22 mouse cellular contexts compared by ENCODE assay signal in the genomic region with DNA sequence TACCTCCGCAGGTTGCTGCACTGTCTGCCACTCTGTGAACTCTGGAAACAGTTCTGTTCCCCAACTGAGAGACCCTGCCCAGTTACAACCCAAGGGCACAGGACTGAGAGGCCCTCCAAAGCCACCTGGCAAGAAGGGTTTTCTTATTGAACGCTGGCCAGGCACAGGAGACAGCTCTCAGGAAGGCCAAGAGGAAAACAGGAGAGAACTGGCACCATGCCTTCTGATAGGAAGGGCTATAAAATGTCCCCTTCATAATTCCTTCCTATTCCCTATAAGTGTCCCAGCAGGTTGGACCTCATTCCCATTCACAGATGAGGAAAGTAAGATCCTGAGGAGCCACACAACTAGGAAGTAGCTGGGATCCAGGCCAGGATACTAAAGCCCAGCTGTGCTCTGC. TPM values are rescaled to one million over a fixed set of nuclear protein-coding genes. Genes with fewer than 3 reads are reported as not detected.
DNase-seq lines count a peak whose midpoint lies in the region; ATAC-seq and TF ChIP-seq lines count a peak whose summit lies in the region.
"Had no signal": no experiment of that assay in that cellular context is flagged by ENCODE, and none has a peak within 500 bp of the region (broad histone marks: within the 10 kb centered on the region; RNA-seq: fewer than 3 reads in every experiment).

No protein-coding gene starts in this region.

- peak; percentile 55 to 57 for DNase-seq in cerebellum, postnatal 10 days
- DNase-seq in cerebellum, adult 18-20 months: no peak
- peak; percentile 75 for DNase-seq in large intestine, adult 2 months (ENCODE audit: low read depth, low spot score)
- DNase-seq in limb, embryonic 10.5 days (ENCODE audit: low spot score): no peak
- DNase-seq: adrenal gland, adult 2 months; adrenal gland, postnatal 10 days; adrenal gland, postnatal 25 days; B cell, adult 2 months; cerebellum, adult 11-12 months; cerebellum, adult 8-10 months; cerebellum, adult 9-11 months; cerebellum, postnatal 36 days; embryo, embryonic 11 days had no signal

- no peaks in the 10 kb centered on the region for H3K4me1 ChIP-seq in intestine, postnatal 0 days (replicated peaks; ENCODE audit: control insufficient read depth, insufficient read depth, low read length)
- no peaks in the 10 kb centered on the region for H3K4me1 ChIP-seq in intestine, embryonic 16.5 days (ENCODE audit: control insufficient read depth, insufficient read depth, low read length)
- H3K4me1 ChIP-seq in limb, embryonic 10.5 days: no peaks in the 10 kb centered on the region
- H3K4me1 ChIP-seq: embryonic facial prominence, embryonic 13.5 days; embryonic facial prominence, embryonic 15.5 days; forebrain, embryonic 12.5 days had no signal

- ATAC-seq in intestine, postnatal 0 days: 0 out of 2 replicates have a peak, but pooled peaks have one; percentile 25
- ATAC-seq in intestine, embryonic 16.5 days: no peak
- ATAC-seq: forebrain, embryonic 14.5 days; forebrain, embryonic 16.5 days had no signal

- 57% methylated on average over 2 of the region's 2 CpGs for WGBS in intestine, postnatal 0 days
- WGBS in intestine, embryonic 16.5 days: 59% methylated on average over 2 of the region's 2 CpGs
- 38% methylated on average over 2 of the region's 2 CpGs for WGBS in large intestine, adult 2 months
- 86% methylated on average over 2 of the region's 2 CpGs for WGBS in limb, embryonic 10.5 days

- H3K27ac ChIP-seq in intestine, postnatal 0 days (ENCODE audit: low read depth, low read length): no peak overlapping the region
- H3K27ac ChIP-seq in intestine, embryonic 16.5 days (ENCODE audit: low read length): no peak overlapping the region
- H3K27ac ChIP-seq in limb, embryonic 10.5 days: no peak overlapping the region
- H3K27ac ChIP-seq: embryonic facial prominence, embryonic 13.5 days; embryonic facial prominence, embryonic 15.5 days; forebrain, embryonic 10.5 days; forebrain, embryonic 12.5 days had no signal

- no peaks in the 10 kb centered on the region for H3K36me3 ChIP-seq in intestine, postnatal 0 days (ENCODE audit: control insufficient read depth, insufficient read depth)
- H3K36me3 ChIP-seq in intestine, embryonic 16.5 days (ENCODE audit: control insufficient read depth, insufficient read depth, low read length): no peaks in the 10 kb centered on the region
- no peaks in the 10 kb centered on the region for H3K36me3 ChIP-seq in limb, embryonic 10.5 days
- H3K36me3 ChIP-seq: embryonic facial prominence, embryonic 13.5 days; embryonic facial prominence, embryonic 15.5 days; forebrain, embryonic 10.5 days; forebrain, embryonic 12.5 days had no signal

- no peaks in the 10 kb centered on the region for H3K27me3 ChIP-seq in intestine, postnatal 0 days (replicated peaks; ENCODE audit: control insufficient read depth, insufficient read depth, low read length)
- no peaks in the 10 kb centered on the region for H3K27me3 ChIP-seq in intestine, embryonic 16.5 days (replicated peaks; ENCODE audit: control insufficient read depth, insufficient read depth, low read length)
- no peaks in the 10 kb centered on the region for H3K27me3 ChIP-seq in limb, embryonic 10.5 days (ENCODE audit: low read depth, poor library complexity, severe bottlenecking)
- H3K27me3 ChIP-seq: embryonic facial prominence, embryonic 13.5 days; embryonic facial prominence, embryonic 15.5 days; forebrain, embryonic 12.5 days had no signal

- no peak overlapping the region for H3K4me2 ChIP-seq in intestine, postnatal 0 days (replicated peaks; ENCODE audit: low read depth)
- no peak overlapping the region for H3K4me2 ChIP-seq in intestine, embryonic 16.5 days (ENCODE audit: low read depth, low read length)
- H3K4me2 ChIP-seq: embryonic facial prominence, embryonic 13.5 days; embryonic facial prominence, embryonic 15.5 days; forebrain, embryonic 12.5 days had no signal

- H3K4me3 ChIP-seq in intestine, postnatal 0 days (ENCODE audit: low read depth, low read length): no peak overlapping the region
- H3K4me3 ChIP-seq in intestine, embryonic 16.5 days (ENCODE audit: low read length): no peak overlapping the region
- no peak overlapping the region for H3K4me3 ChIP-seq in limb, embryonic 10.5 days
- H3K4me3 ChIP-seq: embryonic facial prominence, embryonic 13.5 days; embryonic facial prominence, embryonic 15.5 days; erythroblast, embryonic 14.5 days; forebrain, embryonic 10.5 days; forebrain, embryonic 12.5 days had no signal

- TF ChIP-seq CTCF in intestine, postnatal 0 days (IDR thresholded peaks at IDR 0.05; ENCODE audit: low read depth): no peak

- no peak overlapping the region for H3K9ac ChIP-seq in intestine, postnatal 0 days (ENCODE audit: low read depth, low read length)
- no peak overlapping the region for H3K9ac ChIP-seq in intestine, embryonic 16.5 days (ENCODE audit: low read depth, low read length)
- H3K9ac ChIP-seq: embryonic facial prominence, embryonic 13.5 days; embryonic facial prominence, embryonic 15.5 days; forebrain, embryonic 12.5 days had no signal

- H3K9me3 ChIP-seq in intestine, postnatal 0 days (ENCODE audit: control insufficient read depth): no peaks in the 10 kb centered on the region
- H3K9me3 ChIP-seq in intestine, embryonic 16.5 days (ENCODE audit: control insufficient read depth, low read length): no peaks in the 10 kb centered on the region
- H3K9me3 ChIP-seq in limb, embryonic 10.5 days (replicated peaks): no peaks in the 10 kb centered on the region
- H3K9me3 ChIP-seq: embryonic facial prominence, embryonic 13.5 days; embryonic facial prominence, embryonic 15.5 days; forebrain, embryonic 10.5 days; forebrain, embryonic 12.5 days had no signal

RNA-seq across cellular contexts. Expression of gene Kcnma1, which starts 39.6 kb away (rescaled TPM):
- polyA plus RNA-seq in intestine, postnatal 0 days (2015; fragmentation: Nextera tagmentation; extraction: Ambion mirVana): 6.7 and 8.9 TPM in 2 replicates
- 5.1 and 6.0 TPM in 2 replicates for polyA plus RNA-seq in intestine, embryonic 16.5 days (2015; fragmentation: Nextera tagmentation; extraction: Ambion mirVana)
- polyA plus RNA-seq in large intestine, adult 2 months (2012; rRNA removed): 3.6 and 6.1 TPM in 2 replicates
- 0.13 and 0.86 TPM in 2 replicates for polyA plus RNA-seq in limb, embryonic 10.5 days (2016; fragmentation: Nextera tagmentation; extraction: Ambion mirVana)
- polyA plus RNA-seq: erythroblast, embryonic 14.5 days had no signal

Comparison
In these comparisons a context has a peak if more than half of its experiments do, and no peak if none do; other contexts are left out.
1. DNase-seq: peak in cerebellum, postnatal 10 days (2 of 2) and large intestine, adult 2 months (single experiment); none in cerebellum, adult 18-20 months (0 of 2) and limb, embryonic 10.5 days (single experiment).